Mouse (Mus musculus): ENCODE measurements around the gene Tshz2. TPM values are rescaled to one million over a fixed set of nuclear protein-coding genes. Genes with fewer than 3 reads are reported as not detected.
"Not testable (repeated sequence)": the region's sequence is repeated elsewhere in the genome, so short reads cannot be mapped to it uniquely, and the experiment has no call there.

The Tshz2 gene
- polyA plus RNA-seq, 1 experiment, result 4.5 TPM

DNA sequence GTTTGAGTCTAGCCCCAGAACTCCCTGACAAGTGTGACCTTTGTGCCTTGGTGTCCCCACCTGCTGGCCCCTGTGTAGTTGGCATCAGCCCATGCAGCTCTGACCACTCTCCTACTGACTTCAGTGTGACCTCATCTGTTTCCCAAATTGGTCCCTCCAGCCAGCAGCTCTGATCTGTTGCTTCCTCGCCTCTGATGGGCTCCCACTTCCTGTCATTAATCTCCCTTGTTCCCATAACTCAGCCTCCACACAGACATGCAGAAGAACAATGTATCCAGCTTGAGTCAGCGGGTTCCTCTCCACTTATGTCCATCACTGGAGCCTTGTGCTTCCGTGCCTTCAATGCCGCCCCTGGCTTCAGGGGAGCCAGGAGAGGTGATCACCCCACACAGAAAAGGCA lies 144.4 kb downstream of the Tshz2 start:
- Histone ChIP-seq H3K27ac (ENCODE audit: control insufficient read depth, insufficient read depth, low read depth, low read length) (peak overlapping the region; percentile 52), H3K36me3 (ENCODE audit: control insufficient read depth, insufficient read depth, low read length) (no peaks in the 10 kb centered on the region), H3K4me1 (ENCODE audit: control insufficient read depth, insufficient read depth, low read length) (peaks cover 3% of the 10 kb centered on the region), H3K27me3 (ENCODE audit: control insufficient read depth, insufficient read depth, low read length) (no peaks in the 10 kb centered on the region), H3K4me3 (ENCODE audit: control insufficient read depth, low read depth, low read length) (no peak overlapping the region)
- no peak for TF ChIP-seq CTCF (IDR thresholded peaks at IDR 0.05; ENCODE audit: control insufficient read depth, insufficient read depth, insufficient replicate concordance, low read depth, low read length)
- no peak for TF ChIP-seq POLR2A (IDR thresholded peaks at IDR 0.05; ENCODE audit: control insufficient read depth, low read depth, low read length)

DNA sequence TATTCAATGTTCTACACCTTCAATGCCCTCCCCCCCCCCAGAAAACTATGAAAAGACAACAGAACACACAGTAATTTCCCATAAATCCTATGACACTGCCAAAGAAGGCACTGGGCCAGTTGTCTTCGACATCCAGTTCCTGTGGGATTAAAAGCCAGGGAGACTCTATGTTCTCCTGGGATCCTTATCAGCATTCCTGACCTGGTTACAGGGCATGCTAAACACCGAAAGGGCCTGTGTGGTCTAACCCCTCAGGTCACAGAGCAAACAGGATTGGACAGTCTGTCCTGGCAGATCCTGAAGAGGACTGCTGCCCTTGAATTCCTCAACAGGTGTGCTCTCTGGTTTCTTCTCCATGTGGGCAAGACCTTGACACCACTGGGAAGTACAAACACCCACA lies 145.0 kb downstream of the Tshz2 start:
- Histone ChIP-seq H3K36me3 (ENCODE audit: control insufficient read depth, insufficient read depth, low read length) (no peaks in the 10 kb centered on the region), H3K27me3 (ENCODE audit: control insufficient read depth, insufficient read depth, low read length) (no peaks in the 10 kb centered on the region), H3K27ac (ENCODE audit: control insufficient read depth, insufficient read depth, low read depth, low read length) (peak overlapping the region; percentile 36; the same call in 1 of the 2 replicates), H3K4me1 (ENCODE audit: control insufficient read depth, insufficient read depth, low read length) (peaks cover 3% of the 10 kb centered on the region), H3K4me3 (ENCODE audit: control insufficient read depth, low read depth, low read length) (no peak overlapping the region)
- TF ChIP-seq POLR2A (IDR thresholded peaks at IDR 0.05; ENCODE audit: control insufficient read depth, low read depth, low read length) (no peak), CTCF (IDR thresholded peaks at IDR 0.05; ENCODE audit: control insufficient read depth, insufficient read depth, insufficient replicate concordance, low read depth, low read length) (no peak)

DNA sequence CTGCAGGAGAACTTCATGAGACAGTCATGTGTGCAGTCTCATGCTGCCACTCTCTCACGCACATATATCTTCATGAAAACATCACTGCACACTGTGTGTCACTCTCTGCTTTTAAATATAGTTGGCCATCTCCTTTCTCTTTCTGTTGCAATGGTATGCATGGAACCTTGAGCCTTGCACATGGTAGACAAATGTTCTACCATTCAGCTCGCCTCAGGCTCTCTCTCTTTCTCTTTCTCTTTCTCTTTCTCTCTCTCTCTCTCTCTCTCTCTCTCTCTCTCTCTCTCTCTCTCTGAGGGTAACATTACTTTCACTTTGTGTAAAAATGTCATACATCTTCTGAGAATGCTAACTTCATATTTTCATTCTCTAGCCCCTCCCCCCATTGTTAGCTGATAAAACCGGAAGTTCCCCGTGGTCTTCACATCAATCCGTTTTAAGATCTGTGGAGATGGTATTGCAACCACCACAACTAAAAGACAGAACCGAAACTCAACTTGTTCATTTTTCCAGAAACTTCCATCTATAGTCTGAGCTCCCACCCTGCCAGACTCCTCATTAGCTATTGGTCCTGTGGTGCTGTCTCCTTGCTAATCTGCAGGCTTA lies 146.0 kb downstream of the Tshz2 start:
- Histone ChIP-seq H3K27ac (ENCODE audit: control insufficient read depth, insufficient read depth, low read depth, low read length) (no peak overlapping the region; the same call in 1 of the 2 replicates), H3K36me3 (ENCODE audit: control insufficient read depth, insufficient read depth, low read length) (no peaks in the 10 kb centered on the region), H3K4me1 (ENCODE audit: control insufficient read depth, insufficient read depth, low read length) (peaks cover 9% of the 10 kb centered on the region), H3K27me3 (ENCODE audit: control insufficient read depth, insufficient read depth, low read length) (no peaks in the 10 kb centered on the region), H3K4me3 (ENCODE audit: control insufficient read depth, low read depth, low read length) (no peak overlapping the region)
- TF ChIP-seq POLR2A (IDR thresholded peaks at IDR 0.05; ENCODE audit: control insufficient read depth, low read depth, low read length) (no peak), CTCF (IDR thresholded peaks at IDR 0.05; ENCODE audit: control insufficient read depth, insufficient read depth, insufficient replicate concordance, low read depth, low read length) (no peak)

DNA sequence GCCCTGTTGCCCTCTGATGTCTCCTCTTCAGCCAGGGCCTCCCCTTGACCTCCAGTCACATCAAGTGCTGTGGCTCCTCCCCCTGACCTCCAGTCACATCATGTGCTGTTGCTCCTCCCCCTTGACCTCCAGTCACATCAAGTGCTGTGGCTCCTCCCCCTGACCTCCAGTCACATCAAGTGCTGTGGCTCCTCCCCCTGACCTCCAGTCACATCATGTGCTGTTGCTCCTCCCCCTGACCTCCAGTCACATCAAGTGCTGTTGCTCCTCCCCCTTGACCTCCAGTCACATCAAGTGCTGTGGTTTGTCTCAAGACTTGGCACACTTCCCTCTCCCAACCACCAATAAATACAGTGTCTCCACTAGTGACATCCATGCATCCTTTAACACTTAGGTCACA lies 148.9 kb downstream of the Tshz2 start:
- H3K27me3 ChIP-seq (ENCODE audit: control insufficient read depth, insufficient read depth, low read length); H3K36me3 ChIP-seq (ENCODE audit: control insufficient read depth, insufficient read depth, low read length); H3K4me3 ChIP-seq (ENCODE audit: control insufficient read depth, low read depth, low read length); H3K27ac ChIP-seq (ENCODE audit: control insufficient read depth, insufficient read depth, low read depth, low read length): not testable (repeated sequence)
- H3K4me1 ChIP-seq (ENCODE audit: control insufficient read depth, insufficient read depth, low read length), result peaks cover 15% of the 10 kb centered on the region

DNA sequence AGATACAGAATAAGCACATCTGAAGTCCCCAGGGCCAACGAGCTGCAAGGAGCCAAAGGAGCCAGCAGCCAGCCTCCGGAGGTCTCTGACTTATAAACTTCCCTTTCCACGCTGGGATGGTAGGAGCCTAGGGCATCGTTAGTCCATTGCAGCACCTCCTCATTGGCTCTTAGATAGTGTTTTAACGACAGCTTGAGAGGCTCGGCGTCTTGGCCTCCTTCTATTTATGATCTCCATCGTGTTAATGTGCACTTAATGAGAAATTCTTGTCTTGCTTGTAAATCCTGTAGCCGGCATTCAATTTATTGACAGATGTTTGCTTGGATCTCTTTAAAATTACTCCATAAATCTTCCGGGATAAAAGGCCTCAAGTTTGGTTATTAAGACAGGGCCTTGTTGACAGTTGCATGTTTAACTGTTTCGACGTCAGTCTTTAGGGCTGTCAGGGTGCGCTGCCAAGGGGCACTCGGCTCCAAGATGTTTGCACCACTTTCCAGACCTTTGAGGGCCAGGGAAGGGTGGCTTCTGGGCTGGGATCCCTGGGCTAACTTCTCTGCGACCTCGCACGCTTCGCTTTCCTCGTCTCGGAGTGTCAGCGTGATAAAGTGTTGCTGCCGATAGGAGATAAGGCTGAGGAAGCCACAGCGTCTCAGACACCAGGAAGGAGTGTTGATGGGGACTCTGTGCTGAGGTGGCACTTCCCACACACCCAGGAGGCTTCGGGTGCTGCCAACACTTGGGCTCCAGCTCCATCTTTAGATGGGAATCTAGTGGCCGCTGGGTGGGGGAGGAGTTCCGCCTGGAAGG lies 150.3 kb downstream of the Tshz2 start:
- no peaks in the 10 kb centered on the region for H3K36me3 ChIP-seq (ENCODE audit: control insufficient read depth, insufficient read depth, low read length)
- peaks cover 12% of the 10 kb centered on the region for H3K4me1 ChIP-seq (ENCODE audit: control insufficient read depth, insufficient read depth, low read length)
- H3K27me3 ChIP-seq (ENCODE audit: control insufficient read depth, insufficient read depth, low read length), result no peaks in the 10 kb centered on the region
- H3K27ac ChIP-seq (ENCODE audit: control insufficient read depth, insufficient read depth, low read depth, low read length), result no peak overlapping the region
- no peak for TF ChIP-seq POLR2A (IDR thresholded peaks at IDR 0.05; ENCODE audit: control insufficient read depth, low read depth, low read length)
- H3K4me3 ChIP-seq (ENCODE audit: control insufficient read depth, low read depth, low read length), result no peak overlapping the region

DNA sequence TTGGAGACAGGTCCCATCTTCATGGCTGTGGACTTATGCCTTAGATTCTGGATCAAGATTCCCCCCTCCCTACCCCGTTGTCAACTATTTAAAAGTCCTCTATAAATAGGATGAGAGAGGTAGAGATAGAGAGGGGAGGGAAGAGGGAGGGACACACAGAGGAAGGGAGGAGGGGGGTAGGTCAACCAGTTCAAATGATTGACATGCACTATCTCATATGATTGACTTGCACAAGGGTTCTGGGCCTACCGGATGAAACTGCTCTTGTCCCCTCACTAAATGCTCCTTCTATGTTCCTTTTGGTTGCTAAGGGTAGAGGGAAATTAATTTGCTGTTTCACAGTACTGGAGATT lies 150.8 kb downstream of the Tshz2 start:
- no peaks in the 10 kb centered on the region for H3K36me3 ChIP-seq (ENCODE audit: control insufficient read depth, insufficient read depth, low read length)
- H3K4me3 ChIP-seq (ENCODE audit: control insufficient read depth, low read depth, low read length), result no peak overlapping the region
- no peaks in the 10 kb centered on the region for H3K27me3 ChIP-seq (ENCODE audit: control insufficient read depth, insufficient read depth, low read length)
- peaks cover 12% of the 10 kb centered on the region for H3K4me1 ChIP-seq (ENCODE audit: control insufficient read depth, insufficient read depth, low read length)
- TF ChIP-seq CTCF (IDR thresholded peaks at IDR 0.05; ENCODE audit: control insufficient read depth, insufficient read depth, insufficient replicate concordance, low read depth, low read length) (no peak), POLR2A (IDR thresholded peaks at IDR 0.05; ENCODE audit: control insufficient read depth, low read depth, low read length) (no peak)
- H3K27ac ChIP-seq (ENCODE audit: control insufficient read depth, insufficient read depth, low read depth, low read length), result no peak overlapping the region

DNA sequence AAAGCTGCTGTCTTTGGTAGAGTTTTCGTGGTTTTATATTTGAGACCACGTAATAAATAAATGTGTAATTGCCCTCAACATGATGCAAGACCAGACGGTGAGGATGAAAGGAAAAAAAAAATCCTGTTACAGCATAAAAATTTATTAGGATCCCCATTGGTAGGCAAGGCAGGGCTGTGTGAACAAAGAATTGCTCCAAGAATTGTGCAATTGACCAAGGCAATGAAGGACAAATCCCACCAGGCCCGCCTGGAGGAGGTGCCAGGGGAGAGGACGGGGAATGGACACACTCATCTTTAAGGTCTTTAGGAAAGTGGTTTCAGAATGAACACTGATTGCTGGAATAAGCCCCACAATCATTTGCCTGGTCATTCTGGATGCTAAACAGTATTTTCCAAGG lies 154.6 kb downstream of the Tshz2 start:
- H3K4me3 ChIP-seq (ENCODE audit: control insufficient read depth, low read depth, low read length), result no peak overlapping the region
- TF ChIP-seq CTCF (IDR thresholded peaks at IDR 0.05; ENCODE audit: control insufficient read depth, insufficient read depth, insufficient replicate concordance, low read depth, low read length) (no peak), POLR2A (IDR thresholded peaks at IDR 0.05; ENCODE audit: control insufficient read depth, low read depth, low read length) (no peak)
- no peaks in the 10 kb centered on the region for H3K36me3 ChIP-seq (ENCODE audit: control insufficient read depth, insufficient read depth, low read length)
- H3K27ac ChIP-seq (ENCODE audit: control insufficient read depth, insufficient read depth, low read depth, low read length), result peak overlapping the region; percentile 54
- no peaks in the 10 kb centered on the region for H3K27me3 ChIP-seq (ENCODE audit: control insufficient read depth, insufficient read depth, low read length)
- peaks cover 12% of the 10 kb centered on the region for H3K4me1 ChIP-seq (ENCODE audit: control insufficient read depth, insufficient read depth, low read length)
